Mouse (Mus musculus): ENCODE measurements around the gene Rps6ka5.
A peak's percentile ranks its signal among the peaks of the same experiment; 100 is the strongest.

DNA sequence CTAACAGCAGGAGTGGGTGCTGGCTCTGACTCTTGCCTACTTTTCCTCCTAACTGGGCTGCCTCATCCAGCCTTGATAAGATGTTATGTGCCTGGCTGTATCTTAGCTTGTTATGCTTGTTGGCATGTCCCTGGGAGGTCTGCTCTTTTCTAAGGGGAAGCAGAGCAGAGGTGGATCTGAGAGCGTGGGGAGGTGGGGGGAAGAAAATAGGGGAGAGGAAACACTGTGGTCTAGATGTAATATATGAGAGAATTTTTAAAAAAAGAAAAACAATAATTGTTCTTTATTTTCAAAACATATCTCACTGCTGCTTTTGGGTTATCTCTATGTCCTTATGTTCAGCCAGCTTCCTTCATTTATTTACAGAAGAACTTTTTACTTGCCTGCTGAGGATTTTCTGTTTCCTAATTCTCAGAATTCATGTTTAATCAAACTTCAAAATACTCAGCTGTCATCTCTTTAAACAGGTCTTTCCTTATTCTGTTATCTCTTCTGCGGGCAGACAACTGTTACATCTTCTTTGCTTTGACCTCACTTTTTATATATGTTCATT, 56.1 kb downstream of the Rps6ka5 start:
- no peak for TF ChIP-seq CTCF (IDR thresholded peaks at IDR 0.05; ENCODE audit: low read depth)
- peak; percentile 34 for TF ChIP-seq EP300 (IDR thresholded peaks at IDR 0.05; ENCODE audit: low read depth)
